Mouse (Mus musculus): ENCODE measurements around the gene Ntf5. TPM values are rescaled to one million over a fixed set of nuclear protein-coding genes. Genes with fewer than 3 reads are reported as not detected.

The Ntf5 gene
- total and polyA plus RNA-seq, 3 experiments: 0.43 to 1.5 (median 0.59) TPM

DNA sequence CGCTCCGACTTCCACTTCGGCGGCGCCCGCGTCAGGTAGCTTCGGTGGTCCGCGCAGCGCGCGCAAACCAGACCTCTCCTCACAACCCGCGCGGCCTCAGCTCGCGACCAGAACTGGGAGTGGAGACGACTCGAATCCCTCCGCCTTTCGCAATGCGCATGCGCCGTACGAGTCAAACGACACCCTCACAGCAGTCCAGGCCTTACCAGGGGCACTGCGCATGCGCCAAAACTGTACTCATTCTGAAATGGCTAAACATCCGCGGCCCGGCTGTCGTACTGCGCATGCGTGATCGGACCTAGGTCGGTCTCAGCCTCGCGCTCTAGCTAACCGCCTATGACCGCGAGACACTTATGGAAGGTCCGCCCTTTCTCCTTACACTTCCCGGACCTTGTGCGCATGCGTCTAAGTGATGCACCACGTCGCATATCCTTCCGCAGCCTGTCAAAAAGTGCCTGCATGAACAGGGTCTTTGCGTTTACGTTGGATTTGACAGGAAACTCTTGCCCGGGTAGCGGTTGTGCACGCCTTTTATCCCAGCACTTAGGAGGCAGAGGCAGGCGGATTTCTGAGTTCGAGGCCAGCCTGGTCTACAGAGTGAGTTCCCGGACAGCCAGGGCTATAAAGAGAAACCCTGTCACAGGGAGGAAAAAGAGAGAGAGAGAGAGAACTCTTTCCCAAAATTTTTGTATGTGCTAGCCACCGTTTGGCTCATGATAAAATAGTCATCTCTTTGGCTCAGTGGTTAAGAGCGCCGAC, 17.7 kb upstream of the Ntf5 start, which contains the start of gene Snrnp70:
TSS of gene Snrnp70 (minus strand) at position 165 of the 759 bp plus-strand sequence.
- dilution Hi-C loops (cut with MboI; ENCODE audit: extremely low pct_ligation_motif_present, extremely low pct_unique_long_range_greater_than_20kb, low sequenced_read_pairs) (no loop called here), in situ Hi-C loops (cut with MboI; ENCODE audit: low pct_ligation_motif_present, low pct_unique_long_range_greater_than_20kb, low sequenced_read_pairs) (loop anchor here (10.0 kb wide), 1 partner anchor 91 kb away; no protein-coding TSS in a partner anchor)
- peak within 1 kb of the TSS; percentile 74 for H3K27ac ChIP-seq (ENCODE audit: insufficient read depth, low read depth)
- H3K9me3 ChIP-seq (replicated peaks; ENCODE audit: low read length): no peaks in the 10 kb centered on the region
- H3K79me2 ChIP-seq (replicated peaks; ENCODE audit: control insufficient read depth, extremely low read depth, insufficient read depth, poor library complexity, severe bottlenecking): peaks cover 42% of the 10 kb centered on the region
- H3K4me3 ChIP-seq (replicated peaks in 1 of 3; ENCODE audit: low read depth in 2 of 3, low read length in 2 of 3, poor library complexity in 1 of 3): peak within 1 kb of the TSS; percentile 78 to 97 (median 89)
- H3K4me2 ChIP-seq (ENCODE audit: insufficient read depth, low read depth, poor library complexity, severe bottlenecking): peak within 1 kb of the TSS; percentile 87
- H3K27me3 ChIP-seq (replicated peaks): no peaks in the 10 kb centered on the region
- peaks cover 0 to 24% of the 10 kb centered on the region in 2 experiments; a peak in 2 of 4 replicates for H3K4me1 ChIP-seq (ENCODE audit: control insufficient read depth in 1 of 2, insufficient read depth in 2 of 2)
- TF ChIP-seq HCFC1 (IDR thresholded peaks at IDR 0.05; ENCODE audit: low read depth, low read length) (peak; percentile 78), ZMIZ1 (IDR thresholded peaks at IDR 0.05; ENCODE audit: low read depth, low read length) (peak; percentile 89), MXI1 (IDR thresholded peaks at IDR 0.05; ENCODE audit: low read depth, low read length) (peak; percentile 76), SIN3A (IDR thresholded peaks at IDR 0.05; ENCODE audit: low read length) (peak; percentile 92), GABPA (IDR thresholded peaks at IDR 0.05; ENCODE audit: insufficient replicate concordance, low read depth, low read length) (no peak), JUN (IDR thresholded peaks at IDR 0.05; ENCODE audit: insufficient read depth, low read depth, low read length) (no peak), EP300 (IDR thresholded peaks at IDR 0.05; ENCODE audit: low read length) (no peak), KAT2A (IDR thresholded peaks at IDR 0.05; ENCODE audit: insufficient replicate concordance, low read length) (peak; percentile 96), ZKSCAN1 (IDR thresholded peaks at IDR 0.05; ENCODE audit: borderline replicate concordance, low read depth, low read length) (no peak; the same call in 1 of the 2 replicates), NELFE (IDR thresholded peaks at IDR 0.05; ENCODE audit: low read depth, low read length) (peak; percentile 92), POLR2A (IDR thresholded peaks at IDR 0.05; ENCODE audit: low read depth, low read length) (peak; percentile 93), USF1 (IDR thresholded peaks at IDR 0.05; ENCODE audit: low read depth, low read length) (no peak), RAD21 (IDR thresholded peaks at IDR 0.05; ENCODE audit: low read depth, low read length) (no peak), MAFK (IDR thresholded peaks at IDR 0.05; ENCODE audit: insufficient replicate concordance, low read length) (no peak), BHLHE40 (IDR thresholded peaks at IDR 0.05; ENCODE audit: low read depth, low read length) (0 out of 2 replicates have a peak, but pooled peaks have one; percentile 16), ELF1 (IDR thresholded peaks at IDR 0.05; ENCODE audit: low read depth, low read length) (peak; percentile 77), UBTF (IDR thresholded peaks at IDR 0.05; ENCODE audit: low read depth, low read length) (no peak), JUND (conservative IDR thresholded peaks at IDR 0.05; ENCODE audit: low read depth, low read length) (no peak), IRF4 (IDR thresholded peaks at IDR 0.05; ENCODE audit: low read depth, low read length) (peak; percentile 79), TBP (conservative IDR thresholded peaks at IDR 0.05; ENCODE audit: low read depth, low read length) (peak; percentile 90), ETS1 (conservative IDR thresholded peaks at IDR 0.05; ENCODE audit: low read depth, low read length) (peak; percentile 39), RCOR1 (conservative IDR thresholded peaks at IDR 0.05; ENCODE audit: low read depth, low read length) (0 out of 2 replicates have a peak, but pooled peaks have one; percentile 37), CHD2 (IDR thresholded peaks at IDR 0.05; ENCODE audit: low read length) (peak; percentile 93), MAZ (IDR thresholded peaks at IDR 0.05; ENCODE audit: low read depth, low read length) (peak; percentile 63; the same call in 1 of the 2 replicates), MYC (IDR thresholded peaks at IDR 0.05; ENCODE audit: low read depth, low read length) (peak; percentile 75), MAX (IDR thresholded peaks at IDR 0.05; ENCODE audit: low read length) (peak; percentile 82), ZNF384 (IDR thresholded peaks at IDR 0.05; ENCODE audit: low read depth, low read length) (peak; percentile 16; the same call in 1 of the 2 replicates), TCF12 (IDR thresholded peaks at IDR 0.05; ENCODE audit: low read depth, low read length) (peak; percentile 93), USF2 (conservative IDR thresholded peaks at IDR 0.05; ENCODE audit: low read depth, low read length) (no peak), POLR2AphosphoS2 (IDR thresholded peaks at IDR 0.05; ENCODE audit: low read depth, low read length) (peak; percentile 64; the same call in 1 of the 2 replicates), PAX5 (IDR thresholded peaks at IDR 0.05; ENCODE audit: low read length) (no peak), E2F4 (IDR thresholded peaks at IDR 0.05; ENCODE audit: insufficient replicate concordance, low read depth, low read length) (0 out of 2 replicates have a peak, but pooled peaks have one; percentile 81), CHD1 (IDR thresholded peaks at IDR 0.05; ENCODE audit: low read depth, low read length) (0 out of 2 replicates have a peak, but pooled peaks have one; percentile 70), CTCF (conservative IDR thresholded peaks at IDR 0.05 in 1 of 2, IDR thresholded peaks at IDR 0.05 in 1 of 2; ENCODE audit: low read depth in 2 of 2, low read length in 2 of 2) (no peak), NRF1 (IDR thresholded peaks at IDR 0.05; ENCODE audit: low read depth, low read length) (peak; percentile 91), ZC3H11A (IDR thresholded peaks at IDR 0.05; ENCODE audit: low read depth, low read length) (no peak), SMC3 (IDR thresholded peaks at IDR 0.05; ENCODE audit: low read depth, low read length) (no peak), MEF2A (IDR thresholded peaks at IDR 0.05; ENCODE audit: borderline replicate concordance, low read depth, low read length) (peak; percentile 22; the same call in 1 of the 2 replicates)
- peaks cover 21 to 35% of the 10 kb centered on the region in 2 experiments for H3K36me3 ChIP-seq (replicated peaks in 1 of 2; ENCODE audit: control insufficient read depth in 1 of 2, insufficient read depth in 1 of 2, low read length in 1 of 2)
- H3K9ac ChIP-seq (ENCODE audit: insufficient read depth, low read depth): peak within 1 kb of the TSS; percentile 84
- peak; percentile 100 for DNase-seq (ENCODE audit: extremely low read depth)

Data from CH12.LX (cell line).